Mouse (Mus musculus) CH12.LX (cell line): ENCODE data around the gene Itga4.

ENCODE experiments used
- CTCF ChIP-seq, 2 experiments: IDR thresholded peaks in 1 of 2; conservative IDR thresholded peaks in 1 of 2; 2 replicates each; pipeline ENCODE4 v1.5.1; 2011 to 2012; ENCODE audit warnings: low read depth in 2 of 2, low read length in 2 of 2, improper control_type of control experiment in 1 of 2, inconsistent platforms in 1 of 2, mild to moderate bottlenecking in 1 of 2, moderate library complexity in 1 of 2
- EP300 ChIP-seq: IDR thresholded peaks from 2 replicates; pipeline ENCODE4 v1.6.1; 2011; ENCODE audit warnings: low read length, improper control_type of control experiment
- HCFC1 ChIP-seq: IDR thresholded peaks from 2 replicates; pipeline ENCODE4 v1.6.1; 2012; ENCODE audit warnings: low read depth, mild to moderate bottlenecking, inconsistent platforms, low read length, improper control_type of control experiment
- JUN ChIP-seq: IDR thresholded peaks from 2 replicates; pipeline ENCODE4 v1.6.1; 2011; ENCODE audit warnings: low read depth, mild to moderate bottlenecking, low read length, improper control_type of control experiment, moderate library complexity; ENCODE audit not compliant: insufficient read depth
- MAZ ChIP-seq: IDR thresholded peaks from 2 replicates; pipeline ENCODE4 v1.6.1; 2012; ENCODE audit warnings: low read depth, mild to moderate bottlenecking, inconsistent platforms, low read length, improper control_type of control experiment, moderate library complexity
- POLR2A ChIP-seq: IDR thresholded peaks from 2 replicates; pipeline ENCODE4 v1.6.1; 2011; ENCODE audit warnings: low read depth, mild to moderate bottlenecking, improper control_type of control experiment, low read length
- RAD21 ChIP-seq: IDR thresholded peaks from 2 replicates; pipeline ENCODE4 v1.6.1; 2011; ENCODE audit warnings: low read depth, mild to moderate bottlenecking, low read length, improper control_type of control experiment, moderate library complexity
- USF1 ChIP-seq: IDR thresholded peaks from 2 replicates; pipeline ENCODE4 v1.6.1; 2014; ENCODE audit warnings: low read depth, mild to moderate bottlenecking, inconsistent platforms, low read length, improper control_type of control experiment
- ZNF384 ChIP-seq: IDR thresholded peaks from 2 replicates; pipeline ENCODE4 v1.6.1; 2012; ENCODE audit warnings: low read depth, low read length, improper control_type of control experiment, inconsistent platforms

GRCm38 (mm10) chr2:79235767-79236487 is 19.3 kb upstream of the Itga4 start:
- TF ChIP-seq CTCF (conservative IDR thresholded peaks at IDR 0.05 in 1 of 2, IDR thresholded peaks at IDR 0.05 in 1 of 2; ENCODE audit: low read depth in 2 of 2, low read length in 2 of 2) (no peak), POLR2A (no peak), USF1 (no peak), RAD21 (no peak), MAZ (no peak), JUN (no peak), ZNF384 (no peak), HCFC1 (no peak), EP300 (no peak)
